ENCODE assay signal across 10 mouse cellular contexts in the genomic region with DNA sequence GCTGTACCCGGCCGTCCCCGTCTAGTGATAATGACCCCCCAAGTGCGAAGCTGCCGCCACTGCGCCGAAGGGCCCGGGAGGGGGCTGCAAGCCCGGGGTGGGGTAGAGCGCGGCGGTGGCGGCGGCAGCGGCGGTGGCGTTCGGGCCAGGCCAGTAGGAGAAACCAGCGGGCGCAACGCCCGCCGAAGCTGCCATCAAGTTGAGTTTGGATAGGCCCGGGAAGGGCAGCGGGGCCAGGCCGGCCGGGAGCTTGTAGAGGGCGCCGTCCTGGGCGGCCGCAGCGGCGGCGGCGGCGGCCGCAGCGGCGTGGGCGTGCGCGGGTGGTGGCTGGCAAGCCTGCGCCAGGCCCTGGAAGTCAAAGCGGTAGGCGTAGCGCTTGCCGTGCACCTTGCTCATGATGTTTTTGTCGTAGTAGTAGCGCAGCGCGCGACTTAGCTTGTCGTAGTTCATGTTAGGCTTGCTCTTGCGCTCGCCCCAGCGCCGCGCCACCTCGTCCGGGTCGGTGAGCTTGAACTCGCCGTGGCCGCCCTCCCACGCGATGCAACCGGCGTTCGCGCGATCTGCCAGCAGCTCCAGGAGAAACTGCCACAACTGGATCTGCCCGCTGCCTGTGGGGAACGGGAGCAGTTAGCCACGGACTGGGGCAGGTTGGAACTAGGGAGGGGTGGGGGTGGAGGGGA. TPM values are rescaled to one million over a fixed set of nuclear protein-coding genes. Genes with fewer than 3 reads are reported as not detected.
A peak's percentile ranks its signal among the peaks of the same experiment; 100 is the strongest.
DNase-seq lines count a peak whose midpoint lies in the region; ATAC-seq and TF ChIP-seq lines count a peak whose summit lies in the region.
"Had no signal": no experiment of that assay in that cellular context is flagged by ENCODE, and none has a peak within 500 bp of the region (broad histone marks: within the 10 kb centered on the region; RNA-seq: fewer than 3 reads in every experiment).

No protein-coding gene starts in this region.

- no peaks in the 10 kb centered on the region; the same call in 1 of the 2 replicates for H3K4me1 ChIP-seq in heart, adult 2 months (ENCODE audit: control insufficient read depth, insufficient read depth, low read length)
- peaks cover 30% of the 10 kb centered on the region for H3K4me1 ChIP-seq in forebrain, embryonic 13.5 days
- no peaks in the 10 kb centered on the region for H3K4me1 ChIP-seq in liver, embryonic 14.5 days (replicated peaks; ENCODE audit: control insufficient read depth in 2 of 2, insufficient read depth in 2 of 2, low read length in 1 of 2)

- WGBS in heart, adult 2 months: 3% methylated on average over 74 of the region's 74 CpGs
- WGBS in forebrain, embryonic 13.5 days: under 1% methylated on average over 60 of the region's 74 CpGs
- WGBS in liver, embryonic 14.5 days (ENCODE audit: insufficient replicate concordance): 1% methylated on average over 74 of the region's 74 CpGs

- TF ChIP-seq POLR2A in heart, adult 2 months (IDR thresholded peaks at IDR 0.05; ENCODE audit: insufficient read depth, low read depth, low read length): no peak

- peak; percentile 38; the same call in 1 of the 2 replicates for ATAC-seq in forebrain, embryonic 13.5 days
- no peak for ATAC-seq in liver, embryonic 14.5 days (ENCODE audit: insufficient read depth)
- no peak for ATAC-seq in megakaryocyte progenitor cell, adult 5-6 weeks (replicated peaks; ENCODE audit: poor library complexity)

- DNase-seq in heart, adult 2 months: no peak
- no peak for DNase-seq in heart, adult 9 months (ENCODE audit: low spot score in 2 of 2)
- DNase-seq in ES-CJ7 (ENCODE audit: low read depth, low spot score): peak; percentile 74
- DNase-seq in liver, embryonic 14.5 days (ENCODE audit: low read depth in 3 of 3, low spot score in 3 of 3): no peak
- no peak for DNase-seq in gastrocnemius, adult 18-20 months (ENCODE audit: low spot score)
- no peak for DNase-seq in left cerebral cortex, adult 9 months (ENCODE audit: low spot score in 2 of 2)

- intact Hi-C loops in heart, adult 2 months (cut with DNase I): no loop called here

- H3K9me3 ChIP-seq in forebrain, embryonic 13.5 days (replicated peaks): no peaks in the 10 kb centered on the region
- H3K9me3 ChIP-seq in liver, embryonic 14.5 days (ENCODE audit: control insufficient read depth, low read length): no peaks in the 10 kb centered on the region

- no peaks in the 10 kb centered on the region for H3K79me2 ChIP-seq in heart, adult 2 months (replicated peaks; ENCODE audit: control insufficient read depth, insufficient read depth, low read length)

- TF ChIP-seq EP300 in heart, adult 2 months (IDR thresholded peaks at IDR 0.05; ENCODE audit: insufficient read depth, low read depth, low read length): no peak
- TF ChIP-seq EP300 in liver, embryonic 14.5 days (IDR thresholded peaks at IDR 0.05; ENCODE audit: low read depth): no peak

- TF ChIP-seq CTCF in heart, adult 2 months (IDR thresholded peaks at IDR 0.05): no peak
- TF ChIP-seq CTCF in liver, embryonic 14.5 days (IDR thresholded peaks at IDR 0.05; ENCODE audit: low read depth): no peak

- H3K9ac ChIP-seq in heart, adult 2 months (ENCODE audit: low read depth, low read length): no peak overlapping the region
- peak overlapping the region; percentile 36 for H3K9ac ChIP-seq in forebrain, embryonic 13.5 days
- no peak overlapping the region for H3K9ac ChIP-seq in liver, embryonic 14.5 days (replicated peaks)

- H3K27ac ChIP-seq in heart, adult 2 months: no peak overlapping the region
- H3K27ac ChIP-seq in forebrain, embryonic 13.5 days: no peak overlapping the region
- H3K27ac ChIP-seq in liver, embryonic 14.5 days: no peak overlapping the region

- no peaks in the 10 kb centered on the region for H3K36me3 ChIP-seq in heart, adult 2 months (ENCODE audit: control insufficient read depth, insufficient read depth, low read length)
- no peaks in the 10 kb centered on the region for H3K36me3 ChIP-seq in forebrain, embryonic 13.5 days (ENCODE audit: poor library complexity, severe bottlenecking)
- no peaks in the 10 kb centered on the region for H3K36me3 ChIP-seq in liver, embryonic 14.5 days (replicated peaks; ENCODE audit: control insufficient read depth, insufficient read depth, low read depth)

- peak overlapping the region; percentile 40 for H3K4me3 ChIP-seq in heart, adult 2 months
- peak overlapping the region; percentile 32 for H3K4me3 ChIP-seq in forebrain, embryonic 13.5 days
- H3K4me3 ChIP-seq in liver, embryonic 14.5 days (ENCODE audit: insufficient read depth in 1 of 2, low read depth in 2 of 2, low read length in 2 of 2): no peak overlapping the region

- peak overlapping the region; percentile 58 for H3K4me2 ChIP-seq in forebrain, embryonic 13.5 days
- H3K4me2 ChIP-seq in liver, embryonic 14.5 days (ENCODE audit: low read depth): peak overlapping the region; percentile 33

- H3K27me3 ChIP-seq in heart, adult 2 months (ENCODE audit: control insufficient read depth, insufficient read depth, low read length): peaks cover 28% of the 10 kb centered on the region
- peaks cover 97% of the 10 kb centered on the region for H3K27me3 ChIP-seq in forebrain, embryonic 13.5 days
- H3K27me3 ChIP-seq in liver, embryonic 14.5 days (ENCODE audit: control insufficient read depth, insufficient read depth, low read length): peaks cover 65% of the 10 kb centered on the region

RNA-seq across cellular contexts. Expression of gene Fev, which starts 3.0 kb away (rescaled TPM):
- total RNA-seq in heart, adult 2 months (2021): not detected
- 0.10 TPM in 1 of 2 replicates, not detected in the other for polyA plus RNA-seq in heart, adult 2 months (2012; rRNA removed)
- polyA plus RNA-seq in forebrain, embryonic 13.5 days (2015; fragmentation: Nextera tagmentation; extraction: Ambion mirVana): not detected in 2 replicates
- polyA plus RNA-seq in liver, embryonic 14.5 days (2012; rRNA removed): 0.03 and 0.04 TPM in 2 replicates
- 0.09 and 0.15 TPM in 2 replicates for polyA plus RNA-seq in liver, embryonic 14.5 days (2014; fragmentation: Nextera tagmentation; extraction: Ambion mirVana)
- not detected for total RNA-seq in gastrocnemius, adult 18-20 months (2021)
- not detected in 2 replicates for total RNA-seq in megakaryocyte progenitor cell, adult 5-6 weeks (2015)
- not detected in 2 replicates for total RNA-seq in megakaryocyte progenitor cell, adult 5-6 weeks (2017)
- total RNA-seq: heart, postnatal 14 days; MEL had no signal

RNA-seq across cellular contexts. Expression of gene Cryba2, which starts 10.7 kb away (rescaled TPM):
- not detected for total RNA-seq in heart, adult 2 months (2021)
- polyA plus RNA-seq in heart, adult 2 months (2012; rRNA removed): 0.16 TPM in 1 of 2 replicates, not detected in the other
- not detected in 2 replicates for polyA plus RNA-seq in forebrain, embryonic 13.5 days (2015; fragmentation: Nextera tagmentation; extraction: Ambion mirVana)
- not detected in 2 replicates for polyA plus RNA-seq in liver, embryonic 14.5 days (2012; rRNA removed)
- not detected in 2 replicates for polyA plus RNA-seq in liver, embryonic 14.5 days (2014; fragmentation: Nextera tagmentation; extraction: Ambion mirVana)
- total RNA-seq in gastrocnemius, adult 18-20 months (2021): not detected
- not detected in 2 replicates for total RNA-seq in megakaryocyte progenitor cell, adult 5-6 weeks (2015)
- total RNA-seq in megakaryocyte progenitor cell, adult 5-6 weeks (2017): not detected in 2 replicates
- total RNA-seq: heart, postnatal 14 days; MEL had no signal

RNA-seq across cellular contexts. Expression of gene Cdk5r2, which starts 27.5 kb away (rescaled TPM):
- under 1 TPM in 1 of 2 experiments, not detected in 1; 0.07 TPM for total RNA-seq in heart, adult 2 months (2021)
- 0.06 and 0.15 TPM in 2 replicates for polyA plus RNA-seq in heart, adult 2 months (2012; rRNA removed)
- 0.76 and 1.3 TPM in 2 replicates for polyA plus RNA-seq in forebrain, embryonic 13.5 days (2015; fragmentation: Nextera tagmentation; extraction: Ambion mirVana)
- 0.01 and 0.03 TPM in 2 replicates for polyA plus RNA-seq in liver, embryonic 14.5 days (2012; rRNA removed)
- not detected in 2 replicates for polyA plus RNA-seq in liver, embryonic 14.5 days (2014; fragmentation: Nextera tagmentation; extraction: Ambion mirVana)
- total RNA-seq in gastrocnemius, adult 18-20 months (2021): not detected
- total RNA-seq in megakaryocyte progenitor cell, adult 5-6 weeks (2015): not detected in 2 replicates
- total RNA-seq in megakaryocyte progenitor cell, adult 5-6 weeks (2017): not detected in 2 replicates
- total RNA-seq: heart, postnatal 14 days; MEL had no signal

RNA-seq across cellular contexts. Expression of gene Cfap65, which starts 53.2 kb away (rescaled TPM):
- total RNA-seq in heart, adult 2 months (2021): not detected
- polyA plus RNA-seq in heart, adult 2 months (2012; rRNA removed): 0.03 and 2.3 TPM in 2 replicates
- polyA plus RNA-seq in forebrain, embryonic 13.5 days (2015; fragmentation: Nextera tagmentation; extraction: Ambion mirVana): 0.56 and 0.57 TPM in 2 replicates
- polyA plus RNA-seq in liver, embryonic 14.5 days (2012; rRNA removed): under 0.01 and 0.01 TPM in 2 replicates
- not detected in 2 replicates for polyA plus RNA-seq in liver, embryonic 14.5 days (2014; fragmentation: Nextera tagmentation; extraction: Ambion mirVana)
- not detected for total RNA-seq in gastrocnemius, adult 18-20 months (2021)
- total RNA-seq in megakaryocyte progenitor cell, adult 5-6 weeks (2015): not detected in 2 replicates
- not detected in 2 replicates for total RNA-seq in megakaryocyte progenitor cell, adult 5-6 weeks (2017)
- total RNA-seq: MEL had no signal

Comparison
In these comparisons a context has a peak if more than half of its experiments do, and no peak if none do; other contexts are left out.
1. H3K4me3 ChIP-seq: peak in heart, adult 2 months (single experiment) and forebrain, embryonic 13.5 days (single experiment); none in liver, embryonic 14.5 days (0 of 2).